Mouse (Mus musculus) MN1 (cell line): ENCODE data around the gene Olfr1469.
"Not testable (repeated sequence)": the region's sequence is repeated elsewhere in the genome, so short reads cannot be mapped to it uniquely, and the experiment has no call there.

Source experiments
- DNase-seq: peaks from one replicate; pipeline ENCODE4 v3.0.0-alpha.2; 2016; ENCODE audit warnings: low spot score

Olfr1469 gene

GRCm38 (mm10) chr19:13407549-13407948 is at the start of gene Olfr1469:
Gene Olfr1469 (plus strand): TSS chr19:13407849.
- no peak for DNase-seq

GRCm38 (mm10) chr19:13361936-13362335 is 45.7 kb upstream of the Olfr1469 start, which contains the start of gene Olfr1467:
Gene Olfr1467 (plus strand): TSS chr19:13362236.
- DNase-seq = no peak

GRCm38 (mm10) chr19:13443109-13443508 is 35.5 kb downstream of the Olfr1469 start, which contains the start of gene Olfr1471:
Gene Olfr1471 (plus strand): TSS chr19:13443409.
- DNase-seq = not testable (repeated sequence)

- no peak for DNase-seq
Observed at GRCm38 (mm10) chr19:13455986-13456385, 48.3 kb downstream of the Olfr1469 start, which contains the start of gene Olfr1472. Gene Olfr1472 (minus strand): TSS chr19:13456086.
